Mouse (Mus musculus) stomach, postnatal 0 days (tissue): ENCODE data around the gene Tgfbr3. TPM values are rescaled to one million over a fixed set of nuclear protein-coding genes. Genes with fewer than 3 reads are reported as not detected.

Experiments
- ATAC-seq: fragments of 200-750 bp; cut with Nextera tagmentation; 2 replicates; pipeline ENCODE4 v1.8.0; 2017; ENCODE audit not compliant: low FRiP score, low TSS enrichment
- DNase-seq: peaks from one replicate; pipeline ENCODE4 v3.0.0-alpha.2; 2016; ENCODE audit warnings: low spot score
- H3K27ac ChIP-seq: fragments of 300-500 bp; sonication (generic); replicated peaks from 2 replicates; pipeline ENCODE4 v1.5.1; 2014; ENCODE audit warnings: mild to moderate bottlenecking, control low read depth
- H3K27me3 ChIP-seq: fragments of 300-500 bp; sonication (generic); 2 replicates; pipeline ENCODE4 v1.6.1; 2014; ENCODE audit warnings: low read length; ENCODE audit not compliant: control insufficient read depth, insufficient read depth
- H3K36me3 ChIP-seq: fragments of 300-500 bp; sonication (generic); 2 replicates; pipeline ENCODE4 v1.6.1; 2014; ENCODE audit warnings: low read length, mixed read lengths; ENCODE audit not compliant: control insufficient read depth, insufficient read depth
- H3K4me1 ChIP-seq: fragments of 300-500 bp; sonication (generic); replicated peaks from 2 replicates; pipeline ENCODE4 v1.6.1; 2014; ENCODE audit warnings: antibody characterized with exemption; ENCODE audit not compliant: control insufficient read depth, insufficient read depth
- H3K4me2 ChIP-seq: fragments of 300-500 bp; sonication (generic); replicated peaks from 2 replicates; pipeline ENCODE4 v1.6.1; 2014; ENCODE audit warnings: low read depth, mild to moderate bottlenecking, control low read depth, moderate library complexity
- H3K4me3 ChIP-seq: fragments of 300-500 bp; sonication (generic); 2 replicates; pipeline ENCODE4 v1.5.1; 2014; ENCODE audit warnings: low read depth, low read length, control low read depth
- H3K9ac ChIP-seq: fragments of 300-500 bp; sonication (generic); 2 replicates; pipeline ENCODE4 v1.6.1; 2014; ENCODE audit warnings: mild to moderate bottlenecking, low read length, control low read depth, mixed read lengths
- H3K9me3 ChIP-seq: fragments of 300-500 bp; sonication (generic); 2 replicates; pipeline ENCODE4 v1.6.1; 2016; ENCODE audit warnings: low read length; ENCODE audit not compliant: control insufficient read depth
- CTCF ChIP-seq: IDR thresholded peaks from 2 replicates; pipeline ENCODE4 v1.5.1; 2016; ENCODE audit warnings: antibody characterized with exemption, low read depth, mild to moderate bottlenecking, moderate library complexity
- EP300 ChIP-seq: optimal IDR thresholded peaks from 2 replicates; pipeline ENCODE3; 2016; ENCODE audit warnings: antibody characterized with exemption
- WGBS: fragments of 180-500 bp; shearing (Covaris S2); extraction: QIAGEN DNeasy Blood & Tissue Kit; methylation state at CpG from one replicate; pipeline ENCODE4 v1.1.7; 2014; 5-methylcytosine and 5-hydroxymethylcytosine counted together
- polyA plus RNA-seq: library from polyadenylated mRNA; unstranded; fragments of >200 nt; fragmentation: Nextera tagmentation; extraction: Ambion mirVana; gene quantifications from 2 replicates; pipeline ENCODE4 v1.2.1, GENCODE M21; 2015

The Tgfbr3 gene
- polyA plus RNA-seq, 1 experiment from 2014 or later, result 10.6 TPM

DNA sequence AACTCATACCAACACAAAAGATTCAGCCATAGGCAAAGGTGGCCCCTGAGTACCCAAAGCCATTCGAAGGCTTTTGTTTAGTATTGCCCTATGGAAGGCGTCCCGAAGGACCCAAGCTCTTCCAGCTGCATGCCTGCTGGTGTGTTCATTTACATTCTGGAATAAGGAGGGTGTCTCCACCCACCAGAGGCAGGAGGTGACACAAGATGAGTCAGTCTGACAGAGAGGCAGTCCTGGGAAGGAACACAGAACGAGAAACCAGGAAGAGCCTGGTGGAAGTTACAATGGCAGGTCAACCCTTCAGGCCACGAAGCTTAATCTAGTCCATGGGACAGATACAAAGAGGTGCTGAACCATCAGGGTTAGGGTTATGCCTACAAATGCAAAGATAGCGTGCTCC lies 169.5 kb downstream of the Tgfbr3 start:
- Histone ChIP-seq H3K27me3 (no peaks in the 10 kb centered on the region), H3K4me2 (no peak overlapping the region), H3K4me1 (0 out of 2 replicates have a peak, but pooled peaks cover 2% of the 10 kb centered on the region), H3K9me3 (no peaks in the 10 kb centered on the region), H3K36me3 (peaks cover 9% of the 10 kb centered on the region), H3K9ac (no peak overlapping the region), H3K27ac (no peak overlapping the region), H3K4me3 (no peak overlapping the region)
- 57% methylated on average over 6 of the region's 6 CpGs for WGBS
- TF ChIP-seq CTCF (no peak), EP300 (no peak)
- no peak for ATAC-seq
- DNase-seq, result no peak

DNA sequence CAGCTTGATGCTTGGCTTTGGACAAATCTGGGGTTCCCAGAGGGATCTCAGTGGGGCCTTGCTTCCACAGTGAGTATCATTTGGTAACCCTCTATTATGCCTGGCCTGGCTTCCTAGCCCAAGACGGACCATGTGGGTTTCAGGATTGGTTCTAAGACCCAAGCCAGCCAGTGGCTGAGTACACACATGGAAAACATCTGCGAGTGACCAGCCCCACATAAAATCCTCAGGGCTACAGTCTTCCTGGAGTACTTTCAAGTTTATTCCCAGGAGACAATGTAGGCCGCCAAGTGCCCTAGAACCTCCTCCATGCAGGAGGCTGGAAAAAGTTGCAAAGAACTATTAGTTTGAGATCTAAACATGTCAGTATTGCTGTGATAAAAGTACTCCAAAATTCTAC lies 172.6 kb downstream of the Tgfbr3 start:
- WGBS, result 50% methylated on average over 3 of the region's 3 CpGs
- Histone ChIP-seq H3K9ac (no peak overlapping the region), H3K4me3 (no peak overlapping the region), H3K36me3 (peaks cover 3% of the 10 kb centered on the region; the same call in 1 of the 2 replicates), H3K4me1 (0 out of 2 replicates have a peak, but pooled peaks cover 2% of the 10 kb centered on the region), H3K27ac (peak overlapping the region; percentile 86), H3K9me3 (no peaks in the 10 kb centered on the region), H3K27me3 (no peaks in the 10 kb centered on the region), H3K4me2 (no peak overlapping the region)
- ATAC-seq (peak; percentile 65; the same call in 1 of the 2 replicates), DNase-seq (no peak)
- TF ChIP-seq EP300, result peak; percentile 24
- TF ChIP-seq CTCF, result no peak

DNA sequence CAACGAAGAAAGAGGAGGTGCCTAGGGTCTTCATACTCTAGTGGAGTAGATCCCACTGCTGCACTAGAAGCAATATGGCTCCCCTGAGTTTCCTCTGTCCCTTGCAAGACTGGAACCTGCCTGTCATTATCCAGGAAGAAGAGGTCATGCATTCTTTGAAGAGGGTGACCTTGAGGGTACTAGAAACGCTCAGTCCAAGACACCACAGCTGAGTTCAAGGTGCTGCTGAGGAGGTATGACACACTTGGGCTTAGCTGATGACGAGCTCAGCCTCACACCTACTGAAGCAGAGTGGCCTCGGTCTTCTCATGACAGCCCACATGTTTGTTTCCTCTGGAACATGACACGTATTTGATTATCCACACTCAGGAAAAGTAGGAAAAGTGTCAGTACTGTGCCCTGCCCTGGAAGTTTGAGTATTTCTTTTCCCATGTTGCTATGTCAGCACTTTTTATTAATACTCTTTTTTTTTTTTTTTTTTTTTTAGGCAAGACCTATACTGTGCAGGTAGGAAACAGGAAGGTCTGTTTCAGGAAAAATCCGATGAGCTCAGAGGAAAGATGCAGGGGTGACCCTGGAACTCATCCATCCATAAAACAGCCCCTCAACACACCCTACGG lies 176.7 kb downstream of the Tgfbr3 start:
- WGBS, result 81% methylated on average over 7 of the region's 7 CpGs
- ATAC-seq (no peak), DNase-seq (no peak)
- Histone ChIP-seq H3K27ac (no peak overlapping the region), H3K4me3 (no peak overlapping the region), H3K36me3 (peaks cover 17% of the 10 kb centered on the region), H3K4me1 (peaks cover 6% of the 10 kb centered on the region), H3K4me2 (no peak overlapping the region), H3K27me3 (no peaks in the 10 kb centered on the region), H3K9ac (no peak overlapping the region), H3K9me3 (no peaks in the 10 kb centered on the region)
- no peak for TF ChIP-seq CTCF
- TF ChIP-seq EP300, result no peak

DNA sequence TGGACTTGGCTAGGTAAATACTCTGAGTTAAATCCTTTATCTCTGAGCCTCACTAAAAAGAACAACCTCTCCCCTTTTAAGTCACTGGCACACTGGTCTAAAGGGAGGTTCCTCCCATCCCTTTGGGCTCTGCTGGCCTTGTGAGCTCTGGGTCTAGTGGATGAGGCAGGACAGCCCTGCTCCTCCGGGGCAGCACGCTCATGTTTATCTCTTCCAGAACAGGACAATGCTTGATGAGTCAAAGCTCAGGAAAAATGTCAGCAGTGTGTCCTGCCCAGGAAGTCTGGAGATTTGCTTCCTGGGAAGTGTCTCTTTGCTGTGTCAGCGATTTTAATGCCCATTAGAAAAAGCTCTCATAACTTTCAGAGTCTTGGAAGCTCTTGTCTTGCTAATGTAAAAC lies 177.6 kb downstream of the Tgfbr3 start:
- Histone ChIP-seq H3K9ac (no peak overlapping the region), H3K4me1 (peaks cover 6% of the 10 kb centered on the region), H3K9me3 (no peaks in the 10 kb centered on the region), H3K4me2 (no peak overlapping the region), H3K36me3 (peaks cover 15% of the 10 kb centered on the region; the same call in 1 of the 2 replicates), H3K4me3 (no peak overlapping the region), H3K27ac (0 out of 2 replicates have a peak overlapping the region, but pooled peaks have one; percentile 5), H3K27me3 (no peaks in the 10 kb centered on the region)
- TF ChIP-seq EP300 (no peak), CTCF (no peak)
- ATAC-seq (no peak), DNase-seq (no peak)
- 28% methylated on average over 3 of the region's 3 CpGs for WGBS

DNA sequence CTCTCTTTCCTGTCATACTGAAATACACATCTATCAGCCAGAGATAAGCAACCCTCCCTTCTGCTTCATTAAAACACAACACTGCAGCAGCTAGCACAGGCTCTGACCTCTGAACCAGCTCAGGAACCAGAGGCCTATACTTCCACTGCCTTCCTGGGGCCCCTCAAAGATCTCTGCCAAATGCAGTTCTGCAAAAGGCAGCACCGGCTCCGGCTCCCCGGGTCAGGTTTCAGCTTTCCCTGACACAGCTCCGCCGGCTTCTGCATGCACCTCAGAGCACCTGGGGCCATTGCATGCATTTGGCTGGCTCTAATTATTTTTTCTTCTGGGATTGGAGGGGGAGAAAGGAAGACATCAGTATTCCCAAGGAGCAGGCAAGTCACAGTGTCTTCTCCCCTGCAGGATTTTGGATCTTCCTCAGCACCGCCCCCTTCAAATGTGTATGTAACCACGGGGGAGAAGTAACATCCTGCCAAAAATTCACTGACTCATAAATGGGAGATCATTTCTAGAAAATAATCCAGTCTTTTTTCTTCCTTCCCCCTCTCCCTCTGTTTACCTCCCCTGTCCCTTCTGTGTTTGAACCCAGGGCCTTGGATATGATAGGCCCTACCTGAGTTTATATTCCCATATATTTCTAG lies 178.4 kb downstream of the Tgfbr3 start:
- Histone ChIP-seq H3K27ac (peak overlapping the region; percentile 74), H3K4me2 (no peak overlapping the region), H3K4me3 (no peak overlapping the region), H3K9ac (no peak overlapping the region), H3K9me3 (no peaks in the 10 kb centered on the region), H3K4me1 (peaks cover 6% of the 10 kb centered on the region), H3K27me3 (no peaks in the 10 kb centered on the region), H3K36me3 (peaks cover 15% of the 10 kb centered on the region; the same call in 1 of the 2 replicates)
- DNase-seq (peak; percentile 46), ATAC-seq (0 out of 2 replicates have a peak, but pooled peaks have one; percentile 22)
- TF ChIP-seq CTCF (0 out of 2 replicates have a peak, but pooled peaks have one; percentile 3), EP300 (no peak)
- WGBS, result 15% methylated on average over 7 of the region's 7 CpGs
